Mouse (Mus musculus) G1E (cell line): Measurements from ENCODE around the gene Wfikkn1.

ENCODE experiments used
- CTCF ChIP-seq: IDR thresholded peaks from 2 replicates; pipeline ENCODE4 v1.5.1; 2012; ENCODE audit warnings: low read depth, low read length, inconsistent platforms, mixed read lengths
- GATA1 ChIP-seq: IDR thresholded peaks from 2 replicates; pipeline ENCODE4 v1.6.1; 2012; ENCODE audit warnings: borderline replicate concordance, low read length, inconsistent platforms, mixed read lengths
- GATA2 ChIP-seq: IDR thresholded peaks from 2 replicates; pipeline ENCODE4 v1.6.1; 2012; ENCODE audit warnings: low read depth, low read length, inconsistent platforms, borderline replicate concordance
- POLR2AphosphoS5 ChIP-seq: IDR thresholded peaks from 2 replicates; pipeline ENCODE4 v1.6.1; 2012; ENCODE audit warnings: low read depth, low read length, inconsistent platforms; ENCODE audit not compliant: insufficient replicate concordance
- TAL1 ChIP-seq: conservative IDR thresholded peaks from 2 replicates; pipeline ENCODE4 v1.6.1; 2012; ENCODE audit warnings: low read depth, low read length, inconsistent platforms, mixed read lengths

DNA sequence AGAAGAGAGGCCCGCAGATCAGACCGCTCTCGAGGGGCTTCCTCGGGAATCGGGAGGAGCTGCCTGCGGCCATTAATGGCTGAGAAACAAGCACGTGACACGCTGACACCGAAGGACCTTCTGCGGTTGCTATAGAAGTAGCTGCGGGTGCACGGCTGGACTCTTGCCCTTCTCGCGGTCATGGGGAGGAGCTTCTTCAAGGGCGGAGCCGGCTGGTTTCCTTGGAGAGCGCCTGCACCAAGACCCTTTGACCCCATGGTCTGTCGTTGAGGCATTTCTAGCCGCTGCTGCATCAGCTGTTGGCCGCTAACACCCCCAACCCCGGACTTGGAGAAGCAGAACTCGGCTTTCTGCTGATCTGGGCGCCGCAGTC lies 47.4 kb downstream of the Wfikkn1 start, which contains the start of gene Stub1:
- TF ChIP-seq TAL1 (no peak), CTCF (no peak), GATA1 (no peak), GATA2 (no peak), POLR2AphosphoS5 (no peak)
